Mouse (Mus musculus): ENCODE results near the gene Pemt. TPM values are rescaled to one million over a fixed set of nuclear protein-coding genes. Genes with fewer than 3 reads are reported as not detected.

Gene Pemt
- total RNA-seq, 2 experiments from 2014 or later, result 7.3 to 54.5 TPM

DNA sequence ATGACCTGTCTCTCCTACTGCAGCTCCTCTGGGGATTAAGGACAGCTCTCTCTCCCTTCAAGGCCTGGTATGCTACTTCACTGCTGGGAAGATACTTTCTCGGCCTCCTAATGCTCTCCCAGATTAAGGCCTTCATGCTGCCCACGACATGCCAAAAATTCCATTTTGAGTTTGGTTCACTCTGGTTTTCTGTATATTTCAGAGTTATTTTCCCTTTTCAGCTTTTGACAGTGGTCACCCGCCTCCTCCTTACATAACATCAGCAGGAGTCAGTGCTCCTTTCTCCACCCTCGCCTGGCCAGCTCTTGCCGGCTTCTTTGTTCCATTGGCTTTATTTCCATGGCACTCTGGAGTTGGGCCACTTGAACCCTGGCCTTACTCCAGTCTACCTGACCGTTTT is 41.6 kb downstream of the Pemt start:
- DNase-seq (ENCODE audit: low spot score in 2 of 2), result no peak

DNA sequence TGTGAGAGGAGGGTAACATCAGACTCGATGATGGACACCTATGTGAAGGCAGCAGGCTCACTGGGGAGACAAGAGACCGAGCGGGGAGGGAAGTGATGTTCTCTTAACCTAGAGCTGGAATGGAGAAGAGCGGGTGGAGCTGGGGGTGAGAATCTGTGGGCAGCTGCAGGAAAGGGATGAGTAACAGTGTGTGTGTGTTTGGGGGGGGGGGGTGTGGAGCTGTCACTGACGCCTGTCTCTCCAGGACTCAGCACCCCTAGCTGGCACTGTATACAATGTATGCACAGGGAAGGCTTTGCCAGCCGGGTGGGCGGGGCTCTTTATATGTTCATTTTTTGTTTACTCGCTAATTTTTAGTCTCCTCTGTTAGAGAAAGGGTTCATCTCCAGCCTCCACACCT is 42.5 kb downstream of the Pemt start:
- no peak for DNase-seq (ENCODE audit: low spot score in 2 of 2)

DNA sequence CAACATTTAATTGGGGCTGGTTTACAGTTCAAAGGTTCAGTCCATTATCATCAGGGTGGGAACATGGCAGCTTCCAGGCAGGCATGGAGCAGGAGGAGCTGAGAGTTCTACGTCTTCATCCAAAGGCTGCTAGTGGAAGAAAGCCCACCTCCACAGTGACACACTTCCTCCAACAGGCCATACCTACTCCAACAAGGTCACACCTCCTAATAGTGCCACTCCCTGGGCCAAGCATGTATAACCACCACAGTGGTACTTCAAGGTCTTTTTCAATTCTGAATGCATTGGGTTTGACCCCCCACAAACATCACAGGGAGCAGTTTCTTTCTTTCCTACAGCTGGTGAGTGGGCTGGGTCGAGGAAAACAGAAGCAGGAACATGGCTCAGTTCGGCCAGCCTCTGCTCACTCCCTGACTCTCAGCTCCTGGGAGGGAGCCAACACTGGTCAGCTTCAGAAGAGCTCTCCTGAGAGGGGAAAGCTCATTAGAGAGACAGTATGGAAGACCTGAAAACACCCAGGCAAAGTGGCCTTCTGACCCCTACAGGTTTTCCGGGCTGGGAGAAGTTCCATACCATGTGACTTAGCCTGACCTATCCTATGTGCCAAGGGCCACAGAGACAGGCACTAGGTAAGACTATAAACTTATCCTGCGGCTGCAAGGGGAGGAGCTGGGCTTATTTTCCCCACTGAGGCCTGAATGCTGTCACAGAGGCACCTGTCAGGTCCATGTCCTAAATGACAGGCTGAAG is 44.9 kb downstream of the Pemt start:
- DNase-seq (ENCODE audit: low spot score in 2 of 2), result no peak

DNA sequence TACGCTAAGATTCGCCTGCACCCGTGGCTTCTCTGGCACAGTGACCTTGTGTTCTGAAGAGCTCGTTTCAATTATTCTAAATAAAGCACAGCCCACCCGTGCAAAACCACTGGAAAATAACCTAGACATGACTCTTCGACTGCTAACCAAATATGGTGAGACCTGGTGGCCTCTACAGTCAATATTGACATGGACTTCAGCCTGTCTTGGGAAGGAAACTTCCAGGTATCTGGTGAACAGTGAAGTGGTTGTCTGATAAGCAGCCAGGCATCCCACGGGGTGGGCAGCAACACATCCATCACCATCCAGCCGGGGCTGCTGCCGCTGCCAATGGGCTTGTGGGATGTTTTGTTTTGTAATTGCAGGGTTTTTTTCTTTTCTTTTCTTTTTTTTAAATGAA is 52.0 kb downstream of the Pemt start:
- DNase-seq (ENCODE audit: low spot score in 2 of 2), result no peak

DNA sequence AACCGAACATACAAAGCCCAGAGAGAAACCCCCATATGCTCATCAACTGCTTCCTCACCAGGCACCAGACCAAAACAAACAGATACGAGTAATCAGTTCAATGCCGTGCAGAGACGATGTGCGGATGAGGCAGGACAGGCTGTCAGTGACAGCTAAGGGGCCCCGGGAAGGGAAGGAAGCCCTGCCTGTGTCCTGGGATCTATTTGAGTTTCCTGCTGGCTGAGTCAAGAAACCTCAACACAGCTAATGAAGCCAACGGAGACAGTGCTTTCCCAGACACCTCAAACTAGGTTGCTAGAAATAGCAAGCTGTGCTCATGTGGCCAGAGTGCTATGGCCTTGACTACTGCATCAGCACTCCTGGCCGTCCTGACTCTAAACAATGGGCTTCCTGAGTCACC is 54.9 kb downstream of the Pemt start:
- no peak for DNase-seq (ENCODE audit: low spot score in 2 of 2)

DNA sequence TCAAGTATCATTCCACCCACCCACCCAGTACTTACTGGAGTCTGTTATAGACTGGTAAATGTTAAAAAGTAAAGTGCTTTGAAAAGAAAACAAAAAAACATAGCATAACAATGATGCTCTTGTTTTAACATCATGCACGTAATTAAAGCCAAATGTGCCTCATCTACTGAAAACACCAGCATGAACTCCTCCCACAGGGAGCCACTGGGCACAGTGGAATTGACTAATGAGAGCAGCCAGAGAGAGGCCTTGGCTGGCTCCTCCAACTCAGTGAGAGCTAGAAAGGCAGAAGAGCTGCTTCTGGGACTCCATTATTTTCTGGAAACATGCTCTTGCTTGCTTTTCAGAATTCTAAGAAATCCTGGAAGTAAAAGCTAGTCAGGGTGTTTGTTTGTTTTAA is 56.9 kb downstream of the Pemt start:
- DNase-seq (ENCODE audit: low spot score in 2 of 2), result no peak

DNA sequence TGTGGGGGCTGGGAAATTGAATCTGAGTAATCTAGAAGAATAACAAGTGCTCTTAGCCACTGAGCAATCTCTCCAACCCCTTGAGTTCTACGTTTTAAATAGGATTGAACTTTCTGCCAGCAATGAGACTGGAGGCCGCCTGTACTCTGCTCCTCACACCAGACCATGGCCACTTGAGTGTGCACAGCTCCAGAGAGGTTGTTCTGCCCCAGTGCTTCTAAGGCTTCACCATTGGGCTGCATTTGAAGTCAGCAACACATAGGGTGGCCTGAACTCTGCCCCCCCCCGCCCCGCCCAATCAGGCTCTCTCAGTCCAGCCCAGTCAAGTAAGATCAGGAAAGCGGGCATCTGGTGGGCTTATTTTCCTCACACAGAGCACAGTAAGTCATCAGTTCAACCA is 68.5 kb downstream of the Pemt start:
- DNase-seq (ENCODE audit: low spot score in 2 of 2), result no peak

DNA sequence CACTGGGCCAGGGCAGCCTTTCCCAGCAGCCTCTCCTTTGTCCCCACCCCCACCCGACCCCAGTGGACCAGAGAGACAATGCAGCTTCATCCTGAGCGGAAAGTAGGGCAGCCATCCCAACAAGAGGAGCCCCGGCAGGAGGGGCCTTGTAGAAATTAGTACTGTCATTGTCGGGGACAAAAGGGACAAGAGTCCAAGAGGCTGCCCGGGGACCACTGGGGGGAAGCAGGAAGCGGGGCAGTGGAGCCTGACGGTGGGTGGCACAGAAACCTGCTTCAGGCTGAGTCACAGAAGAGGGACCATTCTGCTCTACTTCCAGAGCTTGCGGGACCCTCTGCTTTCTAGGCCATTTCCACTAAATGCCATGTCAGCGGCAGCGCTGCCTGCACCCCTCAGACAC is 71.0 kb downstream of the Pemt start:
- no peak for DNase-seq (ENCODE audit: low spot score in 2 of 2)

DNA sequence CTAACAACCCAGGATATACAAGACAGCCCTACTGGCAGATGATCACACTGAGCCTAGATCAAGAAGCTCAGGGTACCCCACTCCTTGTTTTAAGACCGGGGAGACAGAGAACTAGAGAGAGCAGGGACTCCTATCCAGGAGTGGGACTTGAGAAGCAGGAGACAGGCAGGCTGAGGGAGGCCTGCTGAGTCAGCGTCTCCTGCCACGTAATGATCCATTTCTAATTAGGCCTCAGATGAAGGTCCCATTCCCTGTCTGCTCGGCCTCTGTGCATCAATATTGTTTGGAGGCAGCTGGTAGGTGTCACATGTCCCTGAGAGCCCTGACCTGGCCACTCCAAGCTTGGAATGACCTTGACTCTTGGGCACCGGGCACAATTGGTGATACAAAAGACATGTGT is 72.9 kb downstream of the Pemt start:
- DNase-seq (ENCODE audit: low spot score in 2 of 2), result no peak

DNA sequence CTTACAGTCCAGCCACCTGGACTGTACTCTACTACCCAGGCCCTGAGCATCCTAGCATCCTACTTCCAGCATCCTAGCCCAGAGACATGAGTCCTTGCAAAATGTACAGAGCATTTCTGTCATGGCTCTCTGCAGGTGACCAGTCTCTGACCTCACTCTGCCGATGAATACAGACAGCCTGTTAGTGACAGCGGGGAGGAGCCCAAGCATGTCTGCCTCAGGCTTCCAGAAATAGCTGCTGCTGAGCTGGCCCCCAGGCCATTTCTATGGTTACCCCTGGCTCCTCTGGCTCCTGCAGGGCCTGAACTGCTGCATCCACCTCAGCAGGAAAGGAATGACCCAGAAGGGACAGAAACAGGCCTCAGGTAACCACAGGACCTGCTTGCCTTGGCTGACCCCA is 74.6 kb downstream of the Pemt start:
- DNase-seq (ENCODE audit: low spot score in 2 of 2), result no peak

DNA sequence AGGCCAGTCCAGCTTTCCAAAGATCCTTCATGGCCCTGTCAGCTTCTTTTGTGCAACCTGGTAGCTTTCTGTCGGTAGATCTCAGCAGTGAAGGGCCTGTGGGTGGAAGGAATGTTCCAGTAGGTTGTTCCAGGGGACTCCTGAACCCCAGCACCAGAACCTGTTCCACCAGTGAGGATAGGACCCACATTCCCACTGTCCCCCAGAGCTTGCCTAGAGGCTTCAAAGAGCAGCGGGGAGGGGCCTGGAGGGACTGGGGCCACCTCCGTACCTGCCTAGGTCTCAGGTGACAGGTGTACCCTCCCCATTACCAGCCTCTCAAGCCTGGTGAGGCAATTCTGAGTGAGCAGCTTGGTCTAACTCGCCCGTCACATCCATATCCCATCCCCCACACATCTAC is 75.5 kb downstream of the Pemt start:
- no peak for DNase-seq (ENCODE audit: low spot score in 2 of 2)

DNA sequence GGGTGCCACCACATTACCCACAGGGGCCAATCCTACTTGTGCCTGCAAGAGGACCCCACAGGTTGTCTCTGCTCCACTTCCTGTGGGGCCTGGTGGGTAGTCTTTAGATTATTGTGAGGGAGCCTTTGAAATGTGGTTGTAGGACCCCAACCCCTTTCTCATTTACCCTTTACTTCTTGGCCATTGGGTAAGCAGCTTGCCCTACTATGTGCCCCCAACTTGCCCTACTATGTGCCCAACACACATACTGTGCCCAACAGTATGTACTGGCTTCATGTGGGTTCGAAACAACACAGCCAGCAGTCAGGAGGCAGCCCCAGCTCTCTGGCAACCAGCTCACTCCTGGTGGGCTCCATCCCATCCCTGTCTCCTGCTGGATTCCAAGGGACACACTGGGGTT is 78.5 kb downstream of the Pemt start:
- DNase-seq (ENCODE audit: low spot score in 2 of 2), result no peak

DNA sequence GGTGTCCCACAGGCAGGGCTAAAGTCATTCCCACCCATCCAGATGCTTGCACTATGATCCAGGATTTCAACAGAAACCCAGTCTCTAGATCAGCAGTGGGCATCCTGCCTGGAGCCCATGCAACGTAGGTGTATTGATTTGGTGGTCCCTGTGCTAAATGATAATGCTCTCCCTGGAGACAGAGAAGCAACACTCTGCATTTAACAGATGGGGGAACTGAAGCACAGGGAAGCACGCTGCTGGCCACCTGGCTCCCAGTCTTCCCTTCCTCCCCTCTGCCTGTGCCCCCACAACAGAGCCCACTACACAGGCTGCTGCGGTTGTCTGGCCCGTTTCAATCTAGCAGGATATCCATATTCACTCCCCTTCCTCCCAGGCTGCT is 80.2 kb downstream of the Pemt start:
- no peak for DNase-seq (ENCODE audit: low spot score in 2 of 2)

DNA sequence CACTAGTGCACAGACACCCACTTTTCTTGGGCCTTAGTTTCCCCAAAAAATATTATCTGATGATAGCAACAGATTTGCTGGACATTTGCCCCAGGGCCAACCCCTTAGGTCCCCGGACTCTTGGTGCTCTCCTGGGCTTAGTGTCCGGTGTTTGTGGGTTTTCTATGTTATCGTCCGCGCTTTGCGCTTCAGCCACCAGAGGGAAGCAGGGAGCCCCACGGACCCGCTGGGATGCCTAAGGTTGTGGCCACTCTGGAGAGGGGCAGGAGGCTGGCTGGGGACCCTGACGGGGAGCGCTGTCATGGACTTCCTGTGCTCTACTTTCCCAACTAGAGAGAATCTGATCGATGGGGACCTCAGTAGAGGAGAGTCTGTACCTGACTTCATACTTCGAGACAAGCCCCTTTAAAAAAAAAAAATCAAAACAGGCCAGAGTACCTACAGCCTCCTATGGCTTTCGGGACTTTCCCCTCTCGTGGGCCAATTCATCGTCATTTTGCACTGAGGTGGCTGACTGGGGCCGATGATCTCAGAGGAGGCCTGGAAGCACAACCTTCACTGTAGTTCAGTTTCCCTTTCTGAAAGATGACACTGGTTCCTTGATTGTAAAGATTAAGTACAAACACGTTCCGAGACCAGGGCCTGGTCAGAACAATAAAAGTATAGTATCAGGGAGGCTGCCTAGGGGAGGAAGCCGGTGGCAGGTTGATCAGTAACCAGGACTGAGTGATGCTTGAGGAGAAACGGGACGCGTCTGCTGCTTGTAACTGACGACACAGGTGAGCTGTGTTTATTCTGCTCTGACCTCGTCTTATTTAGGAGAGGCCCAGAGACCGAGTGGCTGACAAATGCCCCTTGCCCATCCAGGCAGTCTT is 80.8 kb downstream of the Pemt start:
- DNase-seq (ENCODE audit: low spot score in 2 of 2), result peak; percentile 57 to 75

DNA sequence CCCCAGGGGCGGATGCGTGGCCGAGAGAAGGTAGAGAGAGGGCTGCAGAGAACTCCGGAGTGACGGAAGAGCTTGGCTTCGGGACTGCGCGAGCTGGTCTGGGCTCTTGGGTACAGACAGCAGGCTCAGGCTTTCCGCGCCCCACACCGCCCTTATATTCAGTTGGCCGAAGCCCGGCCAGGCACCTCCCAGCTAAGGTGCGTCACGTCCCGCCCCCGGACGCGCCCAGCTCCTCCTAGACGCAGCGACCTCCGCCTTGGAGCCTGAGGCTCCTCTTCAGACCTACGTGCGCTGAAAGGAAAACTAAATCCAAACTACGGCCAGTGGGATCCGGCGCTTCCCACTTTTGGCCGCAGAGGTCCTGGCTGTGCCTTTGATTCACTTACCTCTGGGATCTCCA is 81.5 kb downstream of the Pemt start, which contains the start of gene Rasd1:
Gene Rasd1, minus strand, starts transcription at position 127 of the 400 bp plus-strand sequence.
- DNase-seq (ENCODE audit: low spot score in 2 of 2), result peak; percentile 64 to 68

DNA sequence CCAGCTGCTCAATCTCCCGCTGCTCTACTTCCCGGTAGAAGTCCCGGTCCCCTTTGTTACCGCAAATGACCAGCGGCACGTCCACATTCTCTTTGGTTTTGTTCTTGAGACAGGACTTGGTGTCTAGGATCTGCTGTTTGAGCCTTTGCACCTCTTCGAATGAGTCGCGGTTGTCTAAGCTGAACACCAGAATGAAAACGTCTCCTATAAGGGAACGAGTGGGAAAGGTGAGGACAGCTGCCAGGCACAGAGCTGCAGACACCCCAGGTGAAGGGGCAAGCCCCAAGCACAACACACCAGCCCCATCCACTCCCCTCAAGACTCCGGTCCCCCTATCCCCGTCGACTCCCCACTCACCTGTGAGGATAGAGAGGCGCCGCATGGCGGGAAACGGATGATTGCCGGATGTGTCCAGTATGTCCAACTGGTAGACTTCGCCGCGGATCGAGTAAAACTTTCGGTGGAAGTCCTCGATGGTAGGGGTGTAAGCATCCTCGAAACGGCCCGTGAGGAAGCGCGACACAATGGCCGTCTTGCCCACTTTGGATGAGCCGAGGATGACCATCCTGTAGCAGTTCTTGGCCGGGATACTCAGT is 82.0 kb downstream of the Pemt start:
- no peak for DNase-seq (ENCODE audit: low spot score in 2 of 2)

DNA sequence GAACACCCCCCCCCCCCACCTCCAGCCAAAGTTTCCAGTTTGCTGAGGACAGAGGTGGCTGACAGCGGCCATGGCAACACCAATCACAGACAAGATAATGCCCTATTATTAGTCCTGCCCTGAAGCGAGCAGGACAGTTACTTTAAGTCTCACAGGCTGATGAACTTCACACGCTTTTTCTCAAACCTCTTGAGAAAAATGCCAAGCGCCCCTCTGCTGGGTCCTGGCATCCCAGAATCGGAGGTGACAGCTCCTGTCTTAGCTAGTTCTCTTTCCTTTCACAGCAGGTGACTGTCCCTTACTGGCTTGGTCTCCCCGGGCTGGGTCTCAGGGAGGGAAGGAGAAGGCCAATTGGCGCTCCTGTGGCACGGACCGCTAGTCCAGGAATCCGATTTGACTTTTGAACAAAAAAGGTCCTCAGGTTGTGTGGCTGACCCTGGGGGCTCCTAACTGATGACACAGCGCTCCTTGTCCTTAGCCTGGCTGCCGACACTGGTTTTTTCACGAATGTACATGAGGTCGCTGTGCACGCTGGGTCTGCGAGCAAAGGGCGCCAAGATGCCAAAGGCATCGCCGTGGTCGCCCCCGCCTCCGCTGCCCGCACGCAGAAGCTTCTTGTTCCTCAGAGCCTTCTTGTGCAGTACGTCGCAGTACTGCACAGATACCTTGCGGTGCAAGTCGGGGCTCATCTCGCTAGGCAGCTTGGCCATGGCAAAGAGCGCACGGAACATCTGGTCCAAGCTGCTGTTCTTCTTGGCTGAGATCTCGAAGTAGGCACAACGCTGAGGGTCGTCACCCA is 82.7 kb downstream of the Pemt start:
- DNase-seq (ENCODE audit: low spot score in 2 of 2), result no peak

DNA sequence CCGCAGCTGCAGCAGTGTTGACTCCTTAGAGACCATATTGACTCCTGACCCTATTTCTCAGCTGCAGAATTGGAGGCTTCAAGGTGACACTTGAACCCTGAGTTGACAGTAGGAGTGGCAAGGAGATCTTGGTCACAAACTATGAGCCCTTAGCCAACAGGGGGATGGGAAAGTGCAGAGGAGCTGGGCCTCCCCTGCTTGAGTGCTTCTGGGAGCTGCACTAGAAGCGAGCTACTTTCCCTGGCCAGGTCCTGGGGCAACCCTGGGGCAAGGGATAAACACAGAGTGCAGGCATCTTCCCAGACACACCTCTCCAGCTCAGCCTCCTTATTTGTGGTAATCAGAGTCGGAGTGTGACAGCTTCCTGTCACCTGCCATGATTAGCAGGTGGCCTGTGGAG is 83.7 kb downstream of the Pemt start:
- DNase-seq (ENCODE audit: low spot score in 2 of 2), result no peak

DNA sequence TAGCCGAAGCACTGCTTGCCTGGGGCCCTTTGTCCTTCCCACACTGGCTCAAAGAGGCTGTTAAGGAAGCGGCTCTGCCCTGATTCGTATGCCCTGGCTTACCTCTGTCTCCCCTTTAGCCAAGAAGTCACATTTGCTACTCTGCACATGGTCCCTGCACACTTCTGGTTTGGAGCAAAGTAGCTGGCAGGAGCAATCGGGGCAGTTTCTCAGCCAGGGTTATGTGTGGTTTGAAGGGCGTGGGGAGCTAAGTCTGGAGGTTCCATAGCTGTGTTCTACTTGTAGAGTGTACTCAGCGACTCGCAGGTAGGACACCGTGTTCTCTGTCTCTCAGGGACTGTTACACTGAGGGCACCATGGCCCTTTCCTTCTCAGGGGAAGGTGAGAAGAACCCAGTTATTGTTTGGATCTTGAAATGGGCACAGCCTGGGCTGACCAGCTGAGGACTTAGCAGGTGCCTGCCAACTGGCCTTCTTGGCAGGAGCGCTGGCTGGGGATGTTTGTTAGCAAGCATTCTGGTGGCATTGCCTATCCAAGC is 84.9 kb downstream of the Pemt start:
- DNase-seq (ENCODE audit: low spot score in 2 of 2), result no peak

DNA sequence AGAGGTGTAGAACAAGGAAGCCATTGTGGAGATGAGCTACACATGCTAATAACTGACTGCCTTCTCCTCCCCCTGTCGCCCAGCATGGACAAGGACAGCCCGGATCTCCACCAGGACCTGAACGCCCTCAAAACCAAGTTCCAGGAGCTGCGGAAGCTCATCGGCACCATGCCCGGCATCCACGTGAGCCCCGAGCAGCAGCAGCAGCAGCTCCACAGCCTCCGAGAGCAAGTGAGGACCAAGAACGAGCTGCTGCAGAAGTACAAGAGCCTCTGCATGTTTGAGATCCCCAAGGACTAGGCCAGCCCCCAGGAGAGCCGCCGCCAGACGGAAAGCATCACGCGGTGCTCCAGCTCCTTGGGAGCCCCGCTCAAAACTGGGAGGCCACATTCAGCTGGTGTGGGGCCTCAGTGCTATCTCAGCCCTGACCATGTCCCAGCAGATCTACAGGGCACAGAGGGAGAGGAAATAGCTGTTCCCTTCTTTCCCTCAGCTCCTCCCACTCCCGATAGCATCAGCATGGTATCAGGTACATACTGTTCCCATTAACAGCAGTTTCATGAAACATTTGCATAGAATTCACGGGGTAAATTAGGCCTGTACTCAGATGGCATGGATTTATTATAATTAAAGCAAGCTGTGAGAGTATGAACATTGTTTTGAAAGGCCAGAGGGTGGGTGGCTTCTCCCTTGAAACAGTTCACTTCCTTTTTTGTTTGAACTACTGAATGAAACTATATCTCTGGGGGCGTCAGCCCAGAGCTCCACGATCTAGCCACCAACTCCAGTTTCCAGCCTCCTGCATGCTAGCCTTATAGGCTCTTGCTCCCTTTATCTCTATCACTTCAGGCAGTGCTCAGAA is 85.6 kb downstream of the Pemt start:
- no peak for DNase-seq (ENCODE audit: low spot score in 2 of 2)
